Mouse (Mus musculus) T-helper 2 cell (primary cell): ENCODE data around the gene Brms1l.
"Not testable (repeated sequence)": the region's sequence is repeated elsewhere in the genome, so short reads cannot be mapped to it uniquely, and the experiment has no call there.

Experiments used
- in situ Hi-C: fragments of 300-600 bp; cut with MboI, MseI; formaldehyde crosslinking; loops from one replicate; pipeline ENCODE4 v1.15.1; 2025; ENCODE audit warnings: high pct_unique_total_duplicates

Brms1l gene

DNA sequence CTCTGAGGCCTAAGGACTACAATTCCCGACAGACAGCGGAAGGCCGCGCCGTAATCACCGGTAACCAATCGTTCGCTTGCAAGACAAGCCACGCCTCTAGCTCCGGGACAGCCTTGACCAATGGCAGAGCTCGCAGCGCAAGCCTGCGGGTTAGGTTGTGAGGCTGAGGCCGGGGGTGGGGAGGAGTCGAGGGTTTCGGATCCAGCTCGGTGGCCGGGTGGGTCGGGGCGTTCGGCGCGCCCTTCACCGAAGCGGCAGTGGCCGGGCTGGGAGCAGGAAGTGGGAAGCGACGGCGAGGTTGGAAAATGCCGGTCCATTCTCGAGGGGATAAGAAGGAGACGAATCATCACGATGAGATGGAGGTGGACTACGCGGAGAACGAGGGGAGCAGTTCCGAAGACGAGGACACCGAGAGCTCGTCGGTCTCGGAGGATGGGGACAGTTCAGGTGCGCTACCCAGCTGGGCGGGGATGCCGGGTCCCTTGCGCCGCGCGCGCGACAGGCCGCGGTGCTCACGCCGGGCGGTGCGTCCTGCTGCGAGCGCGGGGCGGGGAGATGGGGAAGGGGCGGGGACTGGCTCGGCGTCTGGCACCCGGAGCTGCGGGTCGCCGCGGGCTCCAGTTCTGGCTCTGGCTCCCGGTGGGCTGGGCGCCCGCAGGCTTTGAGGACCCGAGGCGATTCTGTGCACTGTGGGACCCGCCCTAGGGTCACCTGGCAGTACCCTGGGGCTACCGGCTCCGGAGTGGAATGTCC lies at the start of gene Brms1l:
Brms1l (plus strand) TSS at position 126 of the 753 bp plus-strand sequence.
- in situ Hi-C loops: no loop called here

- in situ Hi-C loops: not testable (repeated sequence)
These were observed 41.6 kb upstream of the Brms1l start for GRCm38 (mm10) chr12:55794485-55794884.

GRCm38 (mm10) chr12:55797103-55797502 lies 39.0 kb upstream of the Brms1l start:
- in situ Hi-C loops: no loop called here

DNA sequence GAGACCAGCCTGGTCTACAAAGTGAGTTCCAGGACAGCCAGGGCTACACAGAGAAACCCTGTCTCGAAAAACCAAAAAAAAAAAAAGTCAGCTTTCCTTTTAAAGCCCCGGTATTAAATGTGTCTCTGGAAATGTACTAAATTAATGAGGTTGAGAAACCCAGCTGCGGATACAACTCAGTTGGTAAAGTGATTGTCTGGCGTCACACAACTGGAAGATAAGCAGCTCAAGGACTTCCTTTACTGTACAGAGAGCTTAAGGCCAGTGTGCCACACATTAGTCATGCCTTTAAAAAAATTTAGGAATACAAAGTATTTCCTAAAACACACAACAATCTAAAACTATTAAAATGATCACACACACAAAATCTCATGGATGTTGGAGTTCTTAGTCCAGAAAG lies 37.4 kb upstream of the Brms1l start:
- in situ Hi-C loops: no loop called here

DNA sequence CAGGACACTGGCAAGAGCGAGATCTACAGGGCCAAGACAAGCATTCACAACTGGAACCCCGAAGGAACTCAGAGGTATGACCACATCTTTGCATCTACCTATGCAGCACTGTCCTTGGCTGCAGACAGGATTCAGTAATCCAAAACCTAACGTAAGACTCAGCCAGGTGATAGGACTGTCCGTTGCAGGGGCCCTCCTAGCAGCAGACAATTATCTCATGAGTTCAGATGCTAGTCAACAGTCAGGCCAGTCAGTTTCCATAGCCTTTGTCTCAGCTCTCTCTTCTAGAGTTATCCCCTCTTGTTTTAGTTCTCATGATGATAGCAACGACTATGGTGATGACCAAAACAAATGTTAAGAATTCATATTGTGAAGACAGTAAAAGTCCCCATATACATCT lies 36.0 kb upstream of the Brms1l start:
- in situ Hi-C loops: no loop called here

GRCm38 (mm10) chr12:55801131-55801530 lies 35.0 kb upstream of the Brms1l start:
- in situ Hi-C loops: no loop called here

GRCm38 (mm10) chr12:55805035-55805434 lies 31.1 kb upstream of the Brms1l start:
- in situ Hi-C loops: no loop called here

DNA sequence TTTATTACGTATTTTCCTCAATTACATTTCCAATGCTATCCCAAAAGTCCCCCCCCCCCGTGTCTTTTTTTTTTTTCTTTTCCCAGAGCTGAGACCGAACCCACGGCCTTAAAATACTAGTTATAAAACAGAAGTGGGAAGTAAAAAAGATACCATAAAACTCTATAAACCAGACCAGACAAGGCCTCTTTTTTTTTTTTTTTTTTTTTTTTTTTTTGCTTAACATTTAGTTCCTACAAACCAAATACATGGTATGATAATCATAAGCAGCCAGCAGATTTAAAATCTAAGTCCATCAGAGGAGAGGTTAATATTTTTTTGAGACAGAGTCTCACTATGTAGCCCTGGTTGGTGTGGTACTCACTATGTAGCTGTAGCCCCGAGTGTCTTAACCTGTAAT lies 19.6 kb upstream of the Brms1l start:
- in situ Hi-C loops: no loop called here

GRCm38 (mm10) chr12:55820119-55820660 lies 15.9 kb upstream of the Brms1l start:
- in situ Hi-C loops: no loop called here

GRCm38 (mm10) chr12:55820661-55821314 lies 15.3 kb upstream of the Brms1l start, which contains the start of gene Ralgapa1:
Gene Ralgapa1 (minus strand): TSS chr12:55821167.
- in situ Hi-C loops: no loop called here

DNA sequence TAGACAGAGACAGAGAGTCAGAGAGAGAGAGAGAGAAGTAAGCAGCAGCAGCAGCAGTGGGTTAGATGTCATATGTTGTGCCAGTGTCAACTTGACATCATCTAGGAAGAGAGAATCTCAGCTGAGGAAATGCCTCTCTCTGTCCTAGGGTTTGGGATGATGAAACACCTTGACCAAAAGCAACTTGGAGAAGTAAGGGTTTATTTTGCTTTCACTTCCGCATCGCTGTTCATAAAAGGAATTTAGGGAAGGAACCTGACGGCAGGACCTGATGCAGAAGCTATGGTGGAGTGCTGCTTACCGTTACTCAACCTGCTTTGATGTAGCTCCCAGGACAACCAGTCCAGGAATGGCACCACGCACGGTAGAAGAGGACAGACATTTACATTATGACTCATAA lies 12.1 kb upstream of the Brms1l start:
- in situ Hi-C loops: no loop called here

GRCm38 (mm10) chr12:55825537-55825936 lies 10.6 kb upstream of the Brms1l start:
- in situ Hi-C loops: no loop called here

DNA sequence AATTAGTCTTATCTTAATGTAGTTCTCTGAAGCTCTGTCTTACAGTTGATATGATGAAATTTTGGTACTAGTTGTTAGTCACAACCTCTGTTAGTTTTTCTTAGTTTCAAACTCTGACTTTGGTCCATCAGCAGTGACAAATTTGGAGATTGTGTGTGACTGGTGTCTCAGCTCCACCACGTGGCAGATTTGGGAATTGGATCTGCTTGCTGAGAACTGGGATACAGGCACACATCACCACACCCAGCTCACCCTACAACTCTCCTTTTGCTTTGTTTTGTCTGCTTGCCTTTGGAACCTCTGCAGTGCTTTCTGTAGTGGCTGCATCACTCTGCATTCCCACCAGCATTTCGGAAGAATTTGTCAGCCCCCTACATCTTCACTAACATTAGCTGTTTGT lies 5.0 kb upstream of the Brms1l start:
- in situ Hi-C loops: no loop called here

GRCm38 (mm10) chr12:55832961-55833360 lies 3.2 kb upstream of the Brms1l start:
- in situ Hi-C loops: no loop called here

DNA sequence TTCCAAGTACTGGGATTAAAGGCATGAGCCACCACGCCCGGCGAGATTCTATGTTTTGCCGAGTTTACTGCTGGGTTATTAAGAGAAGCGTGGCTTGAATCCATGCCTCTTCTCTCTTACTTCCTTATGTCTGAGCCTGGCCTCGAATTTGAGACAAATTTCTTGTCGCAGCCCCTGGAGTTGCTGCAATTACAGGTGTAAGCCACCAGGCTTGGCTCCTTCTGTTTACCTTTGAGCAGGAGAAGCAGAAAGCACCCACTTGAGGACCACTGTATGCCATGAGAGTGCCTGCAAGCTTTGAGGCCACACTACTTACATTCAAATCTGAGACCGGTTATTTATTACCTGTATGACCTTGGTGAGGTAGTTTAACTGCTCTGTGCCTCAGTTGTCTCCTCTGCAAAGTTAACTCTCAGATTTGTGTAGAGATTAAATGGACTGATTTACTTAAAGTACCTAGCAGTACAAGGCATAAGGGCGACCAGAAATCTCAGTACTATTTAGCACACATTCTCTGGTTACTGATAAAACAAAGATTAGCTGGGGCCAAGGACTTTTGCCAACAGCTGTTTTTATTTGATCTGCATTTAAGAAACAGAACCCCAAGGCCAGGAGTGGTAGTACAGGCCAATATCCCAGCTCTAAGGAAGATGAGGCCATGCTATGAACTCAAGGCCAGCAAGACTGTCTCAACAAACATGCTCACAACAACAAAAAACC lies 2.1 kb upstream of the Brms1l start:
- in situ Hi-C loops: no loop called here

DNA sequence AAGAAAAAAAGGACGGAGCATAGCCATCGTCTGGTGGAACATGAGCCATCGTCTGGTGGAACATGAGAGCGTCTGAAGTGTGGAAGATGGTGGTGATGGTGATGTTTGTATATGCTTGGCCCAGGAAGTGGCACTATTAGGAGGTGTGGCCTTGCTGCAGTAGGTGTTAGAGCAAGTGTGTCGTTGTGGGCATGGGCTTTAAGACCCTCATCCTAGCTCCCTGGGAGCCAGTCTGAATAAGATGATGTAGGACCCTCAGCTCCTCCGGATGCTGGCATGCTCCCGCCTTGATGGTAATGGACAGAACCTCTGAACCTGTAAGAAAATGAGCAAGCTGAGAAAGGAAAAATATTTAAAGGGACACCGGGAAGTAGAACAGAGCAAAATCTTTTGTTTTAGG lies 1.2 kb upstream of the Brms1l start:
- in situ Hi-C loops: no loop called here

DNA sequence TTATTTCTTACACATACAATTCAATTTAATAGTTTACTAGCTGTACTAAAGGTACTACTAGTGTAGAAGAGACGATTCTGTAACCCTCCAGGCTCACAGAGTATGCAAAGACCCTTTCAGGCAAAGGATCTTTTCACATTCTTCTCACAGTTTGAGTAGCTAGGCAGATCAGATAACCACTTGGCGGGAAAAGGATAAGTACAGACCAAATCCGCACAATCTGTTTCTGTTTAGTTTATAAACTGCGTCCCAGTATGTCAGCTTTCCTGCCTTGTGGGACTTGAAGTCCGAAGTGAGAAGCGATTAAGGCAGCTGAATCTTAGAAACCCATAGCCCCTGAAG lies 296 bp upstream of the Brms1l start:
- in situ Hi-C loops: no loop called here

DNA sequence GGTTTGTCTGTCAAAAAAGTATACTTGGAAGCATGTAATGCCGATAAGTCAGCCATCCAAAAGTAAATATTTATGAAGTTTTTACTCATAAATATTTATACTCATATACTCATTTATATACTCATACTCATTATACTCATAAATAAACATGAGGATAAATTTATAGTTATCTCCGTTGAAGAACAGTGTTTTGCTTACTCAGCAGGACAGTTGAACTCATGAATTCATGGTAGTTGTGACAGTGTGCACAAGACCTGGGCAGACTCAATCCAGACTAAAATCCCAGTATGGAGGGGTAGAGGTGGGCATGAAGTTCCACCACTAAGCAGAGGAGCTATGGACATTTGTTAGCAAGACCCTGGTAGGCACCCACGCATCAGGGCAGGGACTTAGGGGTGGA lies 1.4 kb downstream of the Brms1l start:
- in situ Hi-C loops: no loop called here

DNA sequence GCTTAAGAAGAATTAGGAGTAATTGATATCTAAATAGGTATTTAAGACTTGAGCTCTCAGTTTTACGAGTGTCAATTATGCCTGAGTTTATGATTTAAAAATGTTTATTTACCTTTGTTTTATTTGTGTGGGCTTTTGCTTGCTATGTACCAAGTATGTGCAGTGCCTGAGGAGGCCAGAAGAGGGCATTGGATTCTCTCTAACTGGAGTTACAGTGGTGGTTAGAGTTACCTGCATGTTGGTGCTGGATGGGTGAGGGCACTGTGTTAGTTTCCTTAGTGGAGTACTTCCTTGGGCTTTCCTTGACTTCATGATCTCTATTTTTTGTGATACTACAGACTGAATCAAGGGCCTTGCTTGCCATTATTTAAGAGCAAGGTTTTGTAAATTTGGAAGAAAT lies 10.6 kb downstream of the Brms1l start:
- in situ Hi-C loops: no loop called here

DNA sequence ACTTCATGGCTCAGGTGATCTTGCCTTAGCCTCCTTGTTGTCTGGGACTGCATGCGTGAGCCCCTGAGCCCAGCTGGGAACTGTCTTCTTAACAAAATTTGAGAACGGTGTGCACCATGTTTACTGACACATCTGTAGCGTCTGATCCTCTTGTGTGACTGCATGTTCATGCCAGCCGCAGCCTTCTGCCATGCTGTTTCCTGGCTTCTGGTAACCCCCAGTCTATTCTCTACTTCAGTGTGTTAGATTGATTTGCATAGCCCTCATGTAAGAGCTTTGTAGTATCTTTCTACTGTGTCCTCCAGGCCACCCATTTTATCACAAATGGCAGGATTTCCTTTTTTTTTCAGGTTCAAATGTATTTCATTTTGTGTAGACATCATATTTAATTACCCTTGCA lies 11.7 kb downstream of the Brms1l start:
- in situ Hi-C loops: no loop called here

DNA sequence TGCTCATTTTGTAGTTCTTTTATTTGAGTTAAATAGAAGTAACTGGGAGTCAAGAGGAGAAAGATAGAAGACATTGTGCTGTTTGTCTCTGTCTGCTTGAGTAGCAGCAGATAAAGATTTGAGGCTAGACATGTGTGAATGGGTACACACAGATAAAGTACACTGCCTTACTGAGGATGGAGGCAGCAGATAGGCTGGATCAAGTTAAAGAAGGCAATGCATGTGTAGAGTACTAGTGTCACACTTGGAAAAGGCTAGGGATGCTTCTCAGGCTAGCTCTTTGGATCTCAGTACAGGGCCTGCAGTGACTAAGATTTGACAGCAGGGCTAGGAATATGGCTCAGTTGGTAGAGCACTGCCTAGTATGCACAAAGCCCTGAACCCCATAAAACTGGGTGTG lies 14.5 kb downstream of the Brms1l start:
- in situ Hi-C loops: no loop called here
